Mouse (Mus musculus): ENCODE data around the gene Miga1. TPM values are rescaled to one million over a fixed set of nuclear protein-coding genes. Genes with fewer than 3 reads are reported as not detected.
"Not testable (repeated sequence)": the region's sequence is repeated elsewhere in the genome, so short reads cannot be mapped to it uniquely, and the experiment has no call there.

Gene Miga1
- polyA plus RNA-seq, 1 experiment from 2014 or later: 3.8 TPM

DNA sequence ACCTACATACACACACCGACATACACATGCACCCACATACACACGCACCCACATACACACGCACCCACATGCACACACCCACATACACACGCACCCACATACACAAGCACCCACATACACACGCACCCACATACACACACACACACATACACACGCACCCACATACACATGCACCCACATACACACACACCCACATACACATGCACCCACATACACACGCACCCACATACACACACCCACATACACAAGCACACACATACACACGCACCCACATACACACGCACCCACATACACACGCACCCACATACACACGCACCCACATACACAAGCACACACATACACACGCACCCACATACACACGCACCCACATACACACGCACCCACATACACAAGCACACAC lies 25.5 kb downstream of the Miga1 start:
- H3K4me3 ChIP-seq (ENCODE audit: low read depth, low read length); H3K4me1 ChIP-seq (ENCODE audit: control insufficient read depth, low read depth, low read length); H3K9me3 ChIP-seq (replicated peaks; ENCODE audit: control insufficient read depth, low read length); H3K27ac ChIP-seq (ENCODE audit: low read length); H3K9ac ChIP-seq (ENCODE audit: low read depth, low read length); H3K27me3 ChIP-seq (ENCODE audit: control insufficient read depth, insufficient read depth, low read depth, low read length); ATAC-seq (ENCODE audit: low read depth); H3K36me3 ChIP-seq (ENCODE audit: control insufficient read depth, insufficient read depth); H3K4me2 ChIP-seq (ENCODE audit: low read depth, low read length): not testable (repeated sequence)
- 73% methylated on average over 14 of the region's 14 CpGs for WGBS (ENCODE audit: insufficient replicate concordance)

DNA sequence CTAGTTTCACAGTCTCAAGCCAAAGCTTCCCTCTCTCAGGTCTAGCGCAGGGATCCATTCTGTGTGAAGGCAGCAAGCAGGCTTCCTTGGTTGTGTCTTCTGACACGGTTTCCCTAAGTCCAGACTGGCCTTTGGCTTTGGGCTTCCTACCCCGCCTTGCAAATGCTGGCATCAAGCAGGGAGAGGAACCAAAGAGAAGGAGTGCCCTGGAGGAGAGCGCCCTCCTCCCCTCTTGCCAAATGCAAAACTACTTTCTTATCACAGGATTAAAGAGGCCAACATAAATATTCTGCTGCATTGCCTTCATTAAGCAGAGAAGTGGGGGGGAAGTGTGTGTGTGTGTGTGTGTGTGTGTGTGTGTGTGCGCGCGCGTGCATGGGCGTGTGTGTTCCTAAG lies 31.0 kb downstream of the Miga1 start:
- peak overlapping the region; percentile 0; the same call in 1 of the 2 replicates for H3K27ac ChIP-seq (ENCODE audit: low read length)
- 76% methylated on average over 9 of the region's 9 CpGs for WGBS (ENCODE audit: insufficient replicate concordance)
- H3K27me3 ChIP-seq (ENCODE audit: control insufficient read depth, insufficient read depth, low read depth, low read length): no peaks in the 10 kb centered on the region
- peaks cover 9% of the 10 kb centered on the region for H3K4me1 ChIP-seq (ENCODE audit: control insufficient read depth, low read depth, low read length)
- no peak overlapping the region for H3K4me3 ChIP-seq (ENCODE audit: low read depth, low read length)
- peaks cover 4% of the 10 kb centered on the region for H3K36me3 ChIP-seq (ENCODE audit: control insufficient read depth, insufficient read depth)
- no peak for ATAC-seq (ENCODE audit: low read depth)
- no peak overlapping the region for H3K4me2 ChIP-seq (ENCODE audit: low read depth, low read length)
- H3K9me3 ChIP-seq (replicated peaks; ENCODE audit: control insufficient read depth, low read length): no peaks in the 10 kb centered on the region
- no peak overlapping the region for H3K9ac ChIP-seq (ENCODE audit: low read depth, low read length)

DNA sequence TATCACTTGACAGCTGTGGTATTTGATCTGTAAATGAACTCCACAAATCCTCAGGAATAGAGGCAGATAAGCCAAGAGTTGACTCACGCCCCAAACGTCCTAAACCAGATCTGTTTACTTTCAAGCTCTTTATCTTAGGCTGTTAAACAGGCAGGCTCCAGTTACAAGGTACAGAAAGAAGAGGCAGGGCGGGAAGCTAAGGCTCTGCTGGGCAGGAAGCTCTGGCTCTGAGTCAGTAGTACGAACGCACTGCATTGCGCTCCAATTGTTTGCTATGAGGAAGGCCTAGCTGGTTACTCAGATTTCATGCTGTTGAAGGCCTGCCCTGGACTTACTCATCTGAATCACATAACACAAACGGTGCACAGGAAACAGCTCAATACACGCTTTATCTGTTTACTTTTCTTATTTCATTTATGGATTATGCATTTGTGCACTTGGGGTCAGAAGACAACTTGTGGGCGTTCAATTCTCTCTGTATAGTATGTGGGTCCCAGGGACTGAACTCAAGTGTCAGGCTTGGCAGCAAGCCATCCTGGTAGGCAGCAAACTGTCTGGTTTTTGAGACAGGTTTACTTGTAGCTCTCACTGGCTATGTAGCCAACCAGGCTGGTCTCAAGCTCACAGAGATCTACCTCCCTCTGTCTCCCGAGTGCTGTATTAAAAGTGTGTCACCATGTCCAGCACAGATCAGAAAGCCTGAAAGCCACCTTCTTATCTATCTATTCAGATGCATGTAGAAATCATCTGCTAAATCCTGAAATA lies 31.5 kb downstream of the Miga1 start:
- Histone ChIP-seq H3K27ac (ENCODE audit: low read length) (peak overlapping the region; percentile 1), H3K4me3 (ENCODE audit: low read depth, low read length) (no peak overlapping the region), H3K4me2 (ENCODE audit: low read depth, low read length) (no peak overlapping the region), H3K4me1 (ENCODE audit: control insufficient read depth, low read depth, low read length) (peaks cover 9% of the 10 kb centered on the region), H3K36me3 (ENCODE audit: control insufficient read depth, insufficient read depth) (peaks cover 4% of the 10 kb centered on the region), H3K27me3 (ENCODE audit: control insufficient read depth, insufficient read depth, low read depth, low read length) (no peaks in the 10 kb centered on the region), H3K9me3 (replicated peaks; ENCODE audit: control insufficient read depth, low read length) (no peaks in the 10 kb centered on the region), H3K9ac (ENCODE audit: low read depth, low read length) (no peak overlapping the region)
- 31% methylated on average over 10 of the region's 10 CpGs for WGBS (ENCODE audit: insufficient replicate concordance)
- ATAC-seq (ENCODE audit: low read depth): peak; percentile 75

DNA sequence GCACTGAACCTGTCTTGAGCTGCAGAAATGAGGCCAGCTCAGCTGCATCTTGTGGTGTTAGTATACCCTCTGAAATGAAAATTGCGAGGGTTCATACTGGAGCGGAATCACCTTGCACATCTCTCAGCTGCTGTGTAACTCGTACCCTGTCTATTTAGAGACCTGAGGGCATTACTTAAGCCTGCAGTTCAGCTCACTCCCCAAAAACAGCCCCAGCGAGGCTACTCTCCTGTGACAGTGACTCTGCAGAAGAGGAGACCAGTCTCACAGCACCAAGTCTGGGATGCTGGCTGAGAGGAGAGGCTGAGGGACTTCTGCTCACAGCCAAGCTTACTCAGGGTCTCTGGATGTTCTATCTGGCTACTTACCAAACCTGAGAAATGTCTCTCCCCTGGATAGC lies 34.2 kb downstream of the Miga1 start:
- Histone ChIP-seq H3K36me3 (ENCODE audit: control insufficient read depth, insufficient read depth) (no peaks in the 10 kb centered on the region), H3K9ac (ENCODE audit: low read depth, low read length) (no peak overlapping the region), H3K4me3 (ENCODE audit: low read depth, low read length) (no peak overlapping the region), H3K4me1 (ENCODE audit: control insufficient read depth, low read depth, low read length) (peaks cover 9% of the 10 kb centered on the region), H3K9me3 (replicated peaks; ENCODE audit: control insufficient read depth, low read length) (no peaks in the 10 kb centered on the region), H3K27me3 (ENCODE audit: control insufficient read depth, insufficient read depth, low read depth, low read length) (no peaks in the 10 kb centered on the region), H3K27ac (ENCODE audit: low read length) (no peak overlapping the region), H3K4me2 (ENCODE audit: low read depth, low read length) (no peak overlapping the region)
- no peak for ATAC-seq (ENCODE audit: low read depth)
- 73% methylated on average over 4 of the region's 4 CpGs for WGBS (ENCODE audit: insufficient replicate concordance)

DNA sequence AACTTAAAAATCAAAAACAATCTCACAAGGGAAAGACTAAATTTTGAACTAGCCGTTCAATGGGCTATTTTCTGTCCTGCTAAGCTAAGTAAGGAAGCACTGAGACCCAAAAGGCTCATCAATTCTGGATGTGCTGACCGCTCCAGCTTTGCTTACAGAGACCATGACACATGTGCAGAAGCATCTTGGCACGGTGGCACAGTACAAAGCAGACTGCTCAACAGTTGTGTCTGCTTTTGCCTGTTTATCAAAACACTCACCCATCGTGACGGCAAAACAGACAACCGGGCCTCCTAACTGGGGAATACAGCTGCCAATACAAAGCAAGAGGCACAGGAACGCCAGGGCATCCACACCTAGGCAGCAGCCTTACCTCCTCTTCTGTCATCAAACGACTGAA lies 35.1 kb downstream of the Miga1 start:
- Histone ChIP-seq H3K27ac (ENCODE audit: low read length) (no peak overlapping the region), H3K4me1 (ENCODE audit: control insufficient read depth, low read depth, low read length) (peaks cover 9% of the 10 kb centered on the region), H3K9me3 (replicated peaks; ENCODE audit: control insufficient read depth, low read length) (no peaks in the 10 kb centered on the region), H3K9ac (ENCODE audit: low read depth, low read length) (no peak overlapping the region), H3K4me2 (ENCODE audit: low read depth, low read length) (no peak overlapping the region), H3K4me3 (ENCODE audit: low read depth, low read length) (no peak overlapping the region), H3K36me3 (ENCODE audit: control insufficient read depth, insufficient read depth) (no peaks in the 10 kb centered on the region), H3K27me3 (ENCODE audit: control insufficient read depth, insufficient read depth, low read depth, low read length) (no peaks in the 10 kb centered on the region)
- WGBS (ENCODE audit: insufficient replicate concordance): 75% methylated on average over 8 of the region's 8 CpGs
- ATAC-seq (ENCODE audit: low read depth): no peak

DNA sequence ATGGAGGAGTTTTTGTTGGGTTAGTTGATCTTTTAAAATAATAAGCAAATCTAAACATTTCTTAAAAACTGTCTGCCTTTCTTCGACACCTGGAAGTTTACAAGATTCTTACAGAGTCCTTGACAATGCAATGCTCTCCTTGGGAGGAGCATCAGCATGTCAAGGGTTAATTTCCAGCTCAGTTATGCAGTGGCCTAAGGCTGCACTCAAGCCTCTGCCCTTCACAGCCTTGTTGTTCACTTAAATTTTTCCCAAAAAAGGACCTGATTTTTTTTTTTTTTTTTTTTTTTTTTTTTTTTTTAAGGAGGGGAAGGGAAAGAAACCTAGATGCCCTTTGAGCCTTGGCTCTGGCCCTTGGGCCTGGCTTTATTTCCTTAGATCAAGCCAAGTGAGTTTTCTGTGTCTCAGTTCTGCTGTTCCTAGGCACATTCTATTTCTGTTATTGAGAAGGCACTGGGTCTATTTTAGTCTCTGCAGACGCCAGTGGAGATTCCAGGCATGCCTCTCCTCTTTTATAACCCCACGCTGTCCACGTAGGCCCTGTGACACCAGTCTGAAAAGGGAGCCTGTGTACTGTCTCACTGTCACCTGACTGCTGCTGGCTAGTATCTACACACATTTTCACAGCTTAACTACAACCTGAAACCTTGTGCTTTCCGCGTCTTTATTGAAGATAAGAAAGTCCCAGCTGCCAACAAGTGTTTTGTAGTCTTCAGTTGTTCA lies 36.0 kb downstream of the Miga1 start:
- no peak for ATAC-seq (ENCODE audit: low read depth)
- Histone ChIP-seq H3K4me1 (ENCODE audit: control insufficient read depth, low read depth, low read length) (peaks cover 8% of the 10 kb centered on the region), H3K27me3 (ENCODE audit: control insufficient read depth, insufficient read depth, low read depth, low read length) (no peaks in the 10 kb centered on the region), H3K4me3 (ENCODE audit: low read depth, low read length) (no peak overlapping the region), H3K4me2 (ENCODE audit: low read depth, low read length) (no peak overlapping the region), H3K36me3 (ENCODE audit: control insufficient read depth, insufficient read depth) (no peaks in the 10 kb centered on the region), H3K9me3 (replicated peaks; ENCODE audit: control insufficient read depth, low read length) (no peaks in the 10 kb centered on the region), H3K27ac (ENCODE audit: low read length) (no peak overlapping the region), H3K9ac (ENCODE audit: low read depth, low read length) (no peak overlapping the region)
- 60% methylated on average over 6 of the region's 6 CpGs for WGBS (ENCODE audit: insufficient replicate concordance)

DNA sequence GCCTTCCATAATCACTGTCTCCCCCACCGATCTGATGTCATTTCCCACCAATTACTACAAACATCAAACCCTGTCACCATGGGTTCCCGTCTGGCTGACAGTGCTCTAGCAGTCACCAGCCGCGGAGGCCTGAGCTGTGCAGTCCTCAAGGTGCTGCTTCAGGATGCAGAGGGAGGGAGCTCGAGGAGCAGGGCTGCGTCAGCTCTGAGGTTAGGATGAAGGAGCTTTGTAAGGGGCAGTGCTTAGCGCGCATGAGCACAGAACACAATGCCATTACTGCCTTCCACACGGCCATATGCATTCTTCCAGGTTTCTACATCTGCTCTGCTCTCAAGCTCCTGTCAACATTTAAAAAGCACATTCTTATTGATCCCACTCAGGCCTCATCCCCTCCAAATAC lies 37.2 kb downstream of the Miga1 start:
- no peak overlapping the region for H3K4me3 ChIP-seq (ENCODE audit: low read depth, low read length)
- no peaks in the 10 kb centered on the region for H3K9me3 ChIP-seq (replicated peaks; ENCODE audit: control insufficient read depth, low read length)
- H3K36me3 ChIP-seq (ENCODE audit: control insufficient read depth, insufficient read depth): no peaks in the 10 kb centered on the region
- 78% methylated on average over 9 of the region's 9 CpGs for WGBS (ENCODE audit: insufficient replicate concordance)
- no peak overlapping the region for H3K9ac ChIP-seq (ENCODE audit: low read depth, low read length)
- ATAC-seq (ENCODE audit: low read depth): no peak
- no peaks in the 10 kb centered on the region for H3K4me1 ChIP-seq (ENCODE audit: control insufficient read depth, low read depth, low read length)
- H3K27me3 ChIP-seq (ENCODE audit: control insufficient read depth, insufficient read depth, low read depth, low read length): no peaks in the 10 kb centered on the region
- H3K27ac ChIP-seq (ENCODE audit: low read length): no peak overlapping the region
- H3K4me2 ChIP-seq (ENCODE audit: low read depth, low read length): no peak overlapping the region

DNA sequence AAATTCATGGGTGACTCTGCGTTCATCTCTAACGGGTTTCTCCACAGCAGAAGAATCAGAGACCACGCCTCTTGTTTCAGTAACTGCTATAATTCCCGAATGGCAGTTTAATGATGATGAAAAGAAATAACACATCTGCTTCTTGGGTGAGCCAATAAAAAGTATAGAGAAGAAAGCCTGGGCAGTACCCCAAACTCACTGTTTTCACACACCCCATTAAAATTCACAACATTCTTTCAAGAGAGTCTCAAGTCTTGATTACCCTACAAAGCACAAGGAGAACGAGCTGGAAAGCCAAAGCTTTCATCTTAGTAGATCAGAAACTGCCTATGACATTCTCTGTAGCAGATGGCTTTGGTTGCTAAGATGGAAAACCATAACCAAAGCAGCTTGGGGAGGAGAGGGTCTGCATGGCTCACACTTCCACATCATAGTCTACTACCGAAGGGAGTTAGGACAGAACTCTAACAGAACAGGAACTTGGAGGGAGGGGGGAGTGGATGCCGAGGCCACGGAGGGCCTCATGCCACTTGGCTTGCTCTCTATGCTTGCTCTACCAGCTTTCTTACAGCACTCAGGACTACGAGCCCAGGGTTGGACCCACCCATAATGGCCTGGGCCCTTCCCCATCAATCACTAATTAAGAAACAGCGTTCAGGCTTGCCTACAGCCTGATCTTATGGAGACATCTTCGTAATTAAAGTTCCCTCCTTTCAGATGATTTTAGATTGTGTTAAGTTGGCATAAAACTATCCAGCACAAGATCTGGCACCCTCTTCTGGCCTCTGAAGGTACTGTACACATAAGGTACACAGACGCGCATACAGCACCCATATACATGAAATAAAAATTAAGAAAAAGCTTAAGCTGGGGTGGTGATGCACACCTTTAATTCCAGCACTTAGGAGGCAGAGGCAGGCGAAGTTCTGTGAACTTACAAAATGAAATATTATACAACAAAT lies 39.5 kb downstream of the Miga1 start:
- 76% methylated on average over 14 of the region's 14 CpGs for WGBS (ENCODE audit: insufficient replicate concordance)
- Histone ChIP-seq H3K9me3 (replicated peaks; ENCODE audit: control insufficient read depth, low read length) (no peaks in the 10 kb centered on the region), H3K4me3 (ENCODE audit: low read depth, low read length) (no peak overlapping the region), H3K4me1 (ENCODE audit: control insufficient read depth, low read depth, low read length) (no peaks in the 10 kb centered on the region), H3K9ac (ENCODE audit: low read depth, low read length) (no peak overlapping the region), H3K4me2 (ENCODE audit: low read depth, low read length) (no peak overlapping the region), H3K27me3 (ENCODE audit: control insufficient read depth, insufficient read depth, low read depth, low read length) (no peaks in the 10 kb centered on the region), H3K36me3 (ENCODE audit: control insufficient read depth, insufficient read depth) (no peaks in the 10 kb centered on the region), H3K27ac (ENCODE audit: low read length) (no peak overlapping the region)
- ATAC-seq (ENCODE audit: low read depth): no peak

Measured in liver, embryonic 16.5 days (tissue).